Mouse (Mus musculus) monocyte, adult 5-6 weeks (primary cell): ENCODE measurements at regions not wholly inside any gene's neighbourhood (a gene's known extent, or its start where the extent isn't known, plus 50 kb on each side); places are given as distances from the start of the nearest gene placed in this dataset.

Experiments used
- ATAC-seq: fragments of 153-309, 156-312 bp; replicated peaks from 2 replicates; pipeline ENCODE4 v1.8.0; 2017; ENCODE audit warnings: mild to moderate bottlenecking; ENCODE audit not compliant: low TSS enrichment, insufficient number of reproducible peaks, severe bottlenecking, poor library complexity, low FRiP score

DNA sequence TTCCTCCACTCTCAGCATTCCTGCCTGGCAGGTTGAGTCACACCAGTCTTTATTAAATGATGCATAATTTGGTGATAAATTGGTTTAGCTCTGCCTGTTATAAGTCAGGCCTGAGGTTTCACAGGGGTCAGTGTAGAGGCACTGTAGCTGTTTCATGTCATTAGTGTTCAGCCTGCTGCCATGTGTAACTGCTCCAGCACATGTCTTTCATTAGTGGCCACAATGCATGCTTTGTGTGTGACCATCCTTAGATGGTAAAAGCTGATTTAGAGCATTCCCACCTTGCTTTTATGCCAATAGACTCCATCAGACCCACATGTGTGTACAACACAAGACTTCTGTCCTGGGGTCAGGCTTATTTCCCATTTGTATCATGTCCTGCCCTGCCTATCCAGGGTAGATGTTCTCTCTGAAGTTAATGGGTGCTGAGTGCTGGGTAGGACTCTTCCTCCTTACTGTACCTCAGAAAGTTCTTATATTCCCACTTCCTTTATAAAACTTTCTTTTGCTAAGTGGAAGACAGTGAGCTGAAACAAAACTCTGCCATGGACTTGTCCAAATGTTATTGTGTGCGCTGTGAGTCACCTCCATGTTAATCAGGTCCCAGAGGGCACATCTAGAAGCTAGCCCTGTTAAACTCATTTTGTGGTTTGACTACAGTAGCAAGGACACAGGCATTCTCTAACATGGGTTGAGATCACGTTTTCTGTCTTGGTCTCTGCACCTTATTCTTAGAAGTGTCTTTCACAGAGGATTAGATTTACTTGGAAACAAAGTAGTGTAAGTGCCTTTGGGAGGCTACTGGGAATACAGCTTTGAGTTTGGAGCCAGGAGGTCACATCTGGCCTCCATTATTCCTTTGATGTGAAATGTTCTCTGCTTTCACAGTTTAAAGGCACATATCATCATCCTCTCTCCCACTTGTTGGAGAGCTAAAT, 316.5 kb downstream of the Hace1 start:
- ATAC-seq = no peak

GRCm38 (mm10) chr10:45916928-45917327, 339.3 kb downstream of the Hace1 start:
- ATAC-seq = no peak

- ATAC-seq = no peak
These were observed 348.1 kb downstream of the Hace1 start for GRCm38 (mm10) chr10:45925746-45926145.

- ATAC-seq = no peak
These were observed 356.1 kb downstream of the Hace1 start for GRCm38 (mm10) chr10:45933631-45934310.

GRCm38 (mm10) chr10:45957686-45958085, 380.1 kb downstream of the Hace1 start:
- no peak for ATAC-seq

DNA sequence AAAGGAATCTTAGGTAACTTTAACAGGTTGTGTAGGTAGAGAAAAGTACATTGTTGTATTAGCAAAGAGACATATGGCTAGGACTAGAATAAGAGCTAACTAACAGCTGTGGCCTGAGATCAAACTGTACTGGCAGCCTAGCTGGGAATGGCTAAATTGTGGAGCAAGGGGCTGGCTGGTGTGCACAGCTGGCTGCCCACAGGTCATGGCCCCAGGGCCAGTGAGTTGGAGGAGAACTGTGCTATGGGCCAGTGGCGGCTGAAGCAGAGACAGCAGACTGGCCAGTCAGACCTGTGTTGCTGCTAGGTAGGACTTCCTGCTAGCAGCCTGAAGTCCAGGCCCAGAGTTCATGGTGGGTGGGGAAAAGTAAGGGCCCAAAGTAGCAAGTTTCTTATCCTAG, 394.6 kb downstream of the Hace1 start:
- ATAC-seq = no peak

DNA sequence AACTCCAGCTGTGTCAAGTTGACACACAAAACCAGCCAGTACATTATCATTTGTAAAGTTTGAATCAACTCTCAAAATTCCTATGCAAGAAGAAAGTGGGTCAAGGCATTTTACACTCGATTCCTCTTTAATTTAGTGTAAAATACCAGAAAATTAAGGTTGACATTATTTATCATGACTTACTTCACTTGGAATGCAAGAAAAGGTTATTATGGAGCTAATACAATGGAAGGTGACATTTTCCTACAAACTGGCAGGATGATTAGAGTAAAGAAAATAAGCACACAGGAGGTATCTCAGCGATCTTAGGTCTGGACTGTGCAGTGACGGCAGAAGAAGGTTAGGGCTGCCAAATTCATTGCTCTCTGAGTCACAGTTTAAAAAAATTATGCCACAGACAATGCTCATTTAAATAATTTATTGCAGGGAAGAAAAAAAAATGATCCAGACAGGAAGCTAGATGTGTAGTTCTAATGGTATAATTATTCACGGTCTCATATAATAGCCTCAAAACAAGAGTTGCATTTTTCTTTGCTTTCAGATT, 405.2 kb downstream of the Hace1 start:
- no peak for ATAC-seq

- no peak for ATAC-seq
These were observed 406.2 kb downstream of the Hace1 start for GRCm38 (mm10) chr10:45983671-45984335.

DNA sequence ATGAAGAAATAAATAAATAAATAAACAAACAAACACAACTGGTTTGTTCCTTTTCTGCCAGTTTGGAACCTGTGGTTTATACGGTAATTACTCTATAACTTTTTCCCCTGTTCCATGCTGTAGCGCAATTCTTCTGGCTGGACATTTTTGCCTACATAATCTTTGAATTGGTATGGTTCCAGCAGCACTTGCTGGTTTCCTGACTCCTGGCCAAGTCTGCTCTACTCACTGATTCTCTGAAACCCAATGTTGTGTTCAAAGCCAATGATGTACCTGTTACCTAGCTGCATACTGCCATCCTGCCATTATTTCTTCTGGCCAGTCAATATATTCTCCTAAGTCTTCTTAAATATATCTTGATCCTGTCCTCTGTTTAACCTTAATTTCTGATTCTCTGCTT, 408.7 kb downstream of the Hace1 start:
- no peak for ATAC-seq

DNA sequence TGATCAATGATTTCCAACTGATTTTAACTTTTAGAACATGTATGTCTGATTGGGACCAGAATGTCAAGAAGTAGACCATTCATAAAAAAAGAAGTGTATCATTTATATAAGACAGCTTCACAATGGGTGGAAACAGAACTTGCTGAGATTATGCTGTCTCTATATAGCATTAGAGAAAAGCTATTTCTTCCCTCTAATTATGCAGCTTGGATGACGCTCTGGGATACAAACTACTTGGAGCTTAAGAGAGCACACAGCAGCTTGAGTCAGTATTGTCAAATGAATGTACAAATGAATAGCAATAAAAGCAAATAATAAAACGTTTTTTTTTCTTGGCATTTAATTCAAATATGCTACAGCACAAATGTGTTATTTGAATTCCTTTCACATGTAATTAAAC, 428.7 kb downstream of the Hace1 start:
- no peak for ATAC-seq

GRCm38 (mm10) chr10:46011916-46012596, 434.4 kb downstream of the Hace1 start:
- no peak for ATAC-seq

DNA sequence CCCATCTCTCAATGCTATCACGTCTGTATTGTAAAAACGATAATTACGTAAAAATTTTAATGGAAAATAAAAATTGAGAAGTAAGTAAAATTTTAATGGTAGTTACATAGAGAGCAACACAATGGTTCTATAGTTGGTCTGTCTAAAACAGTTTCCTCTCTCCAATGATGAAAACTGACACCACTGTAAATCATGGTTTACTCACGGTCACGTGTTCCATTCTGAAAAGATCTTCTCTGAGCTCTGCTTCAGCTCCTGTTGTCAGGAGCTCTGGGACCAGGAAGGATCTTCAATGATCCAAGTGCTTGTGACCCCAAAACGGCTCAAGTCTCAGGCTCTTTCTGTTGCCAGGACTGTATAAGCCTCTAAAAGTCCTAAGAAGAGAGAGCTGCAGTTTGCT, 435.0 kb downstream of the Hace1 start:
- ATAC-seq = no peak

GRCm38 (mm10) chr10:46016295-46016694, 438.7 kb downstream of the Hace1 start:
- no peak for ATAC-seq

- no peak for ATAC-seq
These were observed 468.0 kb downstream of the Hace1 start for GRCm38 (mm10) chr10:46045474-46046093.

DNA sequence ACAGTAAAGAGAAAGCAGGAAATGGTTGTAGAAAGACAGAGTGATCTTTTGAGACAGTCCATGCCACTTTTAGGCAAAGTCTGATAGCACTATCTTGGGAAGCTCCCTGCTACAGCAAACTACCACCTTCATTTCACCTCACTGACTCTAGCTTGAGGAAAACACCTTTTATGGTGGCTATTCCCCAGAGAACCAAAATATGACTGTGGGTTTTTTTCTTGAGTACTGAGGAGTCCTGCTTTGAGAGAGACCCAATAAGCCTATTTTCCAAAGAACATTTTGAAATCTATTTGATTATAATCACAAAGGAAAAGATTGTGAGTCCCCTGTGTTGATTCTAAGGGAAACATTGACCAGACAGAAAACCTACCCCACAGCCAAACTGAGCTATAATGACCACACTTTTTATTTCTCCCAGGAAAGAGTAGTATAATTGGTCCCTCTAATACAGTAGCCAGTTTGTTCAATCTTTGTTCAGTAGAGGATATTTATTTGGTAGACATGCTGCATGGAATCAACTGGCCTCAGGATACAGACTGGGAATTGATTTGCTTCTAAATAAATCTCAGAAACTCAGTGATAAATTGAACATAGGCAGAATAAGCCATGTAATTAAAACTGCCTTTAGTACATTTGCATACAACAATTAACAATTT, 468.6 kb downstream of the Hace1 start:
- no peak for ATAC-seq

GRCm38 (mm10) chr10:46046890-46047414, 469.3 kb downstream of the Hace1 start:
- ATAC-seq = no peak

GRCm38 (mm10) chr10:46047591-46047990, 470.0 kb downstream of the Hace1 start:
- no peak for ATAC-seq
